Mouse (Mus musculus) liver, adult 2 months (tissue): ENCODE data around the gene Hal. TPM values are rescaled to one million over a fixed set of nuclear protein-coding genes. Genes with fewer than 3 reads are reported as not detected.

Experiments
- DNase-seq: peaks from one replicate; pipeline ENCODE4 v3.0.0-alpha.2; 2011; ENCODE audit warnings: low read depth, low spot score; ENCODE audit errors: extremely low read depth
- H3K27ac ChIP-seq: fragments of 200-500 bp; replicated peaks from 2 replicates; pipeline ENCODE4 v1.5.1; 2012; ENCODE audit warnings: low read depth, mild to moderate bottlenecking, control low read depth, inconsistent platforms, low read length; ENCODE audit not compliant: insufficient read depth
- H3K27me3 ChIP-seq: fragments of 200-500 bp; 2 replicates; pipeline ENCODE4 v1.6.1; 2012; ENCODE audit warnings: mild to moderate bottlenecking, moderate library complexity, low read length, inconsistent platforms; ENCODE audit not compliant: control insufficient read depth, insufficient read depth
- H3K36me3 ChIP-seq: fragments of 200-500 bp; 2 replicates; pipeline ENCODE4 v1.6.1; 2012; ENCODE audit warnings: low read length, inconsistent platforms; ENCODE audit not compliant: control insufficient read depth, insufficient read depth
- H3K4me1 ChIP-seq: fragments of 200-500 bp; 2 replicates; pipeline ENCODE4 v1.6.1; 2011; ENCODE audit warnings: low read length; ENCODE audit not compliant: control insufficient read depth, insufficient read depth
- H3K4me3 ChIP-seq: fragments of 200-500 bp; 2 replicates; pipeline ENCODE4 v1.5.1; 2011; ENCODE audit warnings: low read depth, mild to moderate bottlenecking, control low read depth, low read length, moderate library complexity; ENCODE audit not compliant: insufficient read depth
- H3K79me2 ChIP-seq: fragments of 200-500 bp; 2 replicates; pipeline ENCODE4 v1.6.1; 2012; ENCODE audit warnings: inconsistent platforms, mild to moderate bottlenecking, low read length, moderate library complexity; ENCODE audit not compliant: control insufficient read depth, insufficient read depth
- H3K9ac ChIP-seq: fragments of 200-500 bp; 2 replicates; pipeline ENCODE4 v1.6.1; 2012; ENCODE audit warnings: low read depth, mild to moderate bottlenecking, control low read depth, inconsistent platforms, low read length
- CTCF ChIP-seq: fragments of 200-500 bp; IDR thresholded peaks from 2 replicates; pipeline ENCODE4 v1.5.1; 2011; ENCODE audit warnings: low read depth, low read length, control low read depth
- POLR2A ChIP-seq: fragments of 200-500 bp; IDR thresholded peaks from 2 replicates; pipeline ENCODE4 v1.6.1; 2011; ENCODE audit warnings: low read length, control low read depth; ENCODE audit not compliant: insufficient read depth; ENCODE audit errors: extremely low read depth
- WGBS: fragments of 180-500 bp; shearing (Covaris S2); methylation state at CpG from one replicate; pipeline ENCODE4 v1.1.7; 2018; 5-methylcytosine and 5-hydroxymethylcytosine counted together
- polyA plus RNA-seq: library from polyadenylated mRNA; depleted of rRNA; stranded (reverse); fragments of >200 nt; gene quantifications from 2 replicates; pipeline ENCODE4 v1.2.3, GENCODE M21; 2012; rRNA removed
- total RNA-seq: library from RNA; depleted of rRNA; stranded (reverse); fragments of >200 nt; gene quantifications from 2 replicates; pipeline ENCODE4 v1.2.3, GENCODE M21; 2014; rRNA removed

The Hal gene
- 293 and 381 TPM in 2 replicates for total RNA-seq
- polyA plus RNA-seq, result 284 and 348 TPM in 2 replicates

GRCm38 (mm10) chr10:93488066-93488827 is at the start of gene Hal:
Gene Hal, plus strand, starts transcription at chr10:93488768.
- Histone ChIP-seq H3K36me3 (peaks cover 7% of the 10 kb centered on the region; the same call in 1 of the 2 replicates), H3K79me2 (no peaks in the 10 kb centered on the region), H3K27ac (peak within 1 kb of the TSS; percentile 91), H3K27me3 (no peaks in the 10 kb centered on the region), H3K4me1 (peaks cover 12% of the 10 kb centered on the region), H3K9ac (peak within 1 kb of the TSS; percentile 73), H3K4me3 (peak within 1 kb of the TSS; percentile 52)
- TF ChIP-seq CTCF, result no peak
- TF ChIP-seq POLR2A, result no peak
- peak; percentile 98 for DNase-seq
- WGBS, result 19% methylated on average over 17 of the region's 17 CpGs

DNA sequence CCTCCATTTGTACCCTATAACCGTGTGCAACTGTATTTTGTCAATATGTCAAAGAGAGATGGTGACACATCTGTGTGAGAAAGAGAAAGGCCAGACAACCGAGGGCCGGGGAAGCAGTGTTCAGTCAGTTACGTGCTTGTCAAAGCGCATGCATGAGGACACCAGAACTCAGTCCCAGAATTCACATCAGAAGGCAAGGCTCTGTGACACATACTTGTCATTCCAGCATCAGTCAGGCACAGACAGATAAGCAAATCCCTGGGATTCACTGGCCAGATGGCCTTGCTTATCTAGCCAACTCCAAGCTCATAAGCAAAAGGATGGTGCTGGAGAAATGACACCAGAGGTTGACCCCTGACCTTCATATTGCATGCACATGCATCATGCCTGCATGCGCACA is 47.1 kb upstream of the Hal start:
- 89% methylated on average over 6 of the region's 6 CpGs for WGBS
- no peak overlapping the region for H3K27ac ChIP-seq
- H3K4me3 ChIP-seq, result no peak overlapping the region
- H3K4me1 ChIP-seq, result no peaks in the 10 kb centered on the region
- TF ChIP-seq POLR2A (no peak), CTCF (no peak)
- no peaks in the 10 kb centered on the region for H3K36me3 ChIP-seq
- H3K79me2 ChIP-seq, result no peaks in the 10 kb centered on the region
- peak; percentile 18 for DNase-seq
- H3K27me3 ChIP-seq, result no peaks in the 10 kb centered on the region
- H3K9ac ChIP-seq, result no peak overlapping the region

GRCm38 (mm10) chr10:93442183-93442582 is 46.4 kb upstream of the Hal start:
- Histone ChIP-seq H3K79me2 (no peaks in the 10 kb centered on the region), H3K36me3 (no peaks in the 10 kb centered on the region), H3K4me1 (no peaks in the 10 kb centered on the region), H3K9ac (no peak overlapping the region), H3K4me3 (no peak overlapping the region), H3K27ac (no peak overlapping the region), H3K27me3 (no peaks in the 10 kb centered on the region)
- DNase-seq, result no peak
- 89% methylated on average over 3 of the region's 3 CpGs for WGBS
- TF ChIP-seq POLR2A (no peak), CTCF (no peak)

GRCm38 (mm10) chr10:93444407-93444806 is 44.2 kb upstream of the Hal start:
- Histone ChIP-seq H3K36me3 (no peaks in the 10 kb centered on the region), H3K4me1 (no peaks in the 10 kb centered on the region), H3K4me3 (no peak overlapping the region), H3K79me2 (no peaks in the 10 kb centered on the region), H3K27ac (no peak overlapping the region), H3K27me3 (no peaks in the 10 kb centered on the region), H3K9ac (no peak overlapping the region)
- no peak for DNase-seq
- no peak for TF ChIP-seq CTCF
- no peak for TF ChIP-seq POLR2A
- 74% methylated on average over 9 of the region's 9 CpGs for WGBS

DNA sequence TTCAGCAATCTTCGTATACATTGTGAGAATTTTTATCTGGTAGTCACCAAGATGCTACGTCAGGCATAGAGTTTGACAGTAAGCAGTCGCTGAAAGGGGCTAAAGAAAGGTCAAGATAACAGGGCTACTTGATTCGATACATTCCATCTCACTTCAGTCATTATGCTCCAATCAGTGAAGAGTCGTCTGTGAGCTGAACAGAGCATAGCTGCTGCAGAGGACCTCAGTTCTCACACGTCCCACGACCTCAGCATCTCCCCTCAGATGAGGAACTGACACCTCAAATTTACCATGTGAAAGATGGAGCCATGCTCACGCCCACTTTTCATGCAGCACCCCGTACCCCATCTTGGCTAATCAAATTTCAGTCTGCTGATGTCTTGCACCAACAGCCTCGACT is 41.2 kb upstream of the Hal start:
- WGBS, result 51% methylated on average over 10 of the region's 10 CpGs
- Histone ChIP-seq H3K9ac (no peak overlapping the region), H3K4me1 (no peaks in the 10 kb centered on the region), H3K4me3 (no peak overlapping the region), H3K79me2 (no peaks in the 10 kb centered on the region), H3K36me3 (no peaks in the 10 kb centered on the region), H3K27ac (no peak overlapping the region), H3K27me3 (no peaks in the 10 kb centered on the region)
- TF ChIP-seq CTCF (no peak), POLR2A (no peak)
- DNase-seq, result no peak

- Histone ChIP-seq H3K4me1 (peaks cover 6% of the 10 kb centered on the region; the same call in 1 of the 2 replicates), H3K27ac (no peak overlapping the region), H3K27me3 (no peaks in the 10 kb centered on the region), H3K9ac (no peak overlapping the region), H3K36me3 (no peaks in the 10 kb centered on the region), H3K79me2 (peaks cover 12% of the 10 kb centered on the region; the same call in 1 of the 2 replicates), H3K4me3 (no peak overlapping the region; the same call in 1 of the 2 replicates)
- DNase-seq, result peak; percentile 78
- no peak for TF ChIP-seq POLR2A
- no peak for TF ChIP-seq CTCF
- 5% methylated on average over 7 of the region's 7 CpGs for WGBS
Observed at GRCm38 (mm10) chr10:93454652-93455014, 33.9 kb upstream of the Hal start.
